Mouse (Mus musculus) thymus, postnatal 0 days (tissue): ENCODE results near the gene Nova1. TPM values are rescaled to one million over a fixed set of nuclear protein-coding genes. Genes with fewer than 3 reads are reported as not detected.

Experiments
- DNase-seq: peaks from one replicate; pipeline ENCODE4 v3.0.0-alpha.2; 2015; ENCODE audit warnings: low spot score
- polyA plus RNA-seq: library from polyadenylated mRNA; unstranded; fragments of >200 nt; fragmentation: Nextera tagmentation; extraction: Ambion mirVana; gene quantifications from 2 replicates; pipeline ENCODE4 v1.2.1, GENCODE M21; 2015

Nova1 gene
- polyA plus RNA-seq, 1 experiment from 2014 or later = 0.20 TPM

- no peak for DNase-seq
These were observed 118.5 kb downstream of the Nova1 start for GRCm38 (mm10) chr12:46700202-46700601.

- DNase-seq = no peak
These were observed 142.4 kb downstream of the Nova1 start for GRCm38 (mm10) chr12:46676341-46676740.

- no peak for DNase-seq
These were observed 152.0 kb downstream of the Nova1 start for GRCm38 (mm10) chr12:46666706-46667105.

GRCm38 (mm10) chr12:46646139-46646611 is 172.6 kb downstream of the Nova1 start:
- DNase-seq = no peak

- no peak for DNase-seq
These were observed 173.3 kb downstream of the Nova1 start for GRCm38 (mm10) chr12:46645365-46645962.
